In genomic region chr11:33162998-33163506, GRCm38 (mm10) we compare ENCODE assay signal across 8 mouse cellular contexts. TPM values are rescaled to one million over a fixed set of nuclear protein-coding genes. Genes with fewer than 3 reads are reported as not detected.
DNase-seq lines count a peak whose midpoint lies in the region; ATAC-seq and TF ChIP-seq lines count a peak whose summit lies in the region.

Gene Npm1, minus strand, starts transcription at chr11:33163206.

- peak; percentile 95 for ATAC-seq in heart, embryonic 11.5 days (replicated peaks; ENCODE audit: insufficient number of reproducible peaks, low FRiP score, low TSS enrichment)
- peak; percentile 97 for ATAC-seq in kidney, embryonic 16.5 days (ENCODE audit: low FRiP score, low TSS enrichment)

- H3ac ChIP-seq in C2C12 (ENCODE audit: control insufficient read depth, insufficient read length, low read depth): peak within 1 kb of the TSS; percentile 99
- H3ac ChIP-seq in myocyte (ENCODE audit: control insufficient read depth, insufficient read length): peak within 1 kb of the TSS; percentile 56

- H3K27me3 ChIP-seq in C2C12 (ENCODE audit: control insufficient read depth, insufficient read depth, insufficient read length) (no peaks in the 10 kb centered on the region), myocyte (ENCODE audit: control insufficient read depth, insufficient read depth, insufficient read length) (peaks cover 5% of the 10 kb centered on the region)
- H3K27me3 ChIP-seq in erythroblast, embryonic 14.5 days (ENCODE audit: control insufficient read depth): peaks cover 10% of the 10 kb centered on the region
- H3K27me3 ChIP-seq in heart, embryonic 11.5 days (ENCODE audit: control insufficient read depth, insufficient read depth, low read length): no peaks in the 10 kb centered on the region
- no peaks in the 10 kb centered on the region for H3K27me3 ChIP-seq in kidney, embryonic 16.5 days (ENCODE audit: insufficient read depth, low read length)
- H3K27me3 ChIP-seq in liver, adult 2 months (ENCODE audit: control insufficient read depth, insufficient read depth, low read length): no peaks in the 10 kb centered on the region
- no peaks in the 10 kb centered on the region for H3K27me3 ChIP-seq in splenic B cell, adult 2 months (ENCODE audit: control insufficient read depth, insufficient read depth, low read length, poor library complexity, severe bottlenecking)

- H3K4me3 ChIP-seq in C2C12 (ENCODE audit: insufficient read depth, poor library complexity, severe bottlenecking): peak within 1 kb of the TSS; percentile 99
- H3K4me3 ChIP-seq in erythroblast, embryonic 14.5 days (replicated peaks): peak within 1 kb of the TSS; percentile 95
- peak within 1 kb of the TSS; percentile 97 for H3K4me3 ChIP-seq in heart, embryonic 11.5 days (ENCODE audit: low read depth, low read length)
- peak within 1 kb of the TSS; percentile 100 for H3K4me3 ChIP-seq in kidney, embryonic 16.5 days (ENCODE audit: low read length)
- peak within 1 kb of the TSS; percentile 67 for H3K4me3 ChIP-seq in liver, adult 2 months (ENCODE audit: insufficient read depth, low read depth, low read length)
- peak within 1 kb of the TSS; percentile 99 for H3K4me3 ChIP-seq in myocyte

- peak; percentile 100 for DNase-seq in brain, embryonic 14.5 days (ENCODE audit: low read depth)
- DNase-seq in liver, adult 2 months (ENCODE audit: extremely low read depth, low read depth, low spot score): peak; percentile 93
- peak; percentile 100 for DNase-seq in splenic B cell, adult 2 months (ENCODE audit: low read depth, low spot score)

- peak; percentile 76; the same call in 1 of the 2 replicates for TF ChIP-seq POLR2A in brain, embryonic 14.5 days (IDR thresholded peaks at IDR 0.05; ENCODE audit: borderline replicate concordance, extremely low read depth, insufficient read depth, insufficient read length, poor library complexity, severe bottlenecking)
- TF ChIP-seq POLR2A in liver, adult 2 months (IDR thresholded peaks at IDR 0.05; ENCODE audit: extremely low read depth, insufficient read depth, low read length): peak; percentile 96
- TF ChIP-seq POLR2A in myocyte (IDR thresholded peaks at IDR 0.05; ENCODE audit: insufficient read length, low read depth): peak; percentile 92

- H3K36me3 ChIP-seq in C2C12 (ENCODE audit: control insufficient read depth, insufficient read depth) (peaks cover 40% of the 10 kb centered on the region), myocyte (ENCODE audit: control insufficient read depth, insufficient read depth) (peaks cover 38% of the 10 kb centered on the region)
- H3K36me3 ChIP-seq in erythroblast, embryonic 14.5 days (ENCODE audit: control insufficient read depth): peaks cover 36% of the 10 kb centered on the region
- H3K36me3 ChIP-seq in heart, embryonic 11.5 days (ENCODE audit: control insufficient read depth, insufficient read depth, low read length): peaks cover 9% of the 10 kb centered on the region; the same call in 1 of the 2 replicates
- H3K36me3 ChIP-seq in kidney, embryonic 16.5 days (ENCODE audit: insufficient read depth, low read length): peaks cover 23% of the 10 kb centered on the region
- H3K36me3 ChIP-seq in liver, adult 2 months (ENCODE audit: control insufficient read depth, insufficient read depth, low read length): peaks cover 16% of the 10 kb centered on the region
- peaks cover 7% of the 10 kb centered on the region; the same call in 1 of the 2 replicates for H3K36me3 ChIP-seq in splenic B cell, adult 2 months (ENCODE audit: control insufficient read depth, insufficient read depth, low read length, poor library complexity, severe bottlenecking)

- peaks cover 26% of the 10 kb centered on the region for H3K4me1 ChIP-seq in erythroblast, embryonic 14.5 days (ENCODE audit: control insufficient read depth)
- H3K4me1 ChIP-seq in heart, embryonic 11.5 days (ENCODE audit: control insufficient read depth, insufficient read depth, low read length): peaks cover 7% of the 10 kb centered on the region; the same call in 1 of the 2 replicates
- H3K4me1 ChIP-seq in kidney, embryonic 16.5 days (ENCODE audit: insufficient read depth, low read length): peaks cover 15% of the 10 kb centered on the region; the same call in 1 of the 2 replicates
- peaks cover 6% of the 10 kb centered on the region; the same call in 1 of the 2 replicates for H3K4me1 ChIP-seq in liver, adult 2 months (ENCODE audit: control insufficient read depth, insufficient read depth, low read length)

- peak within 1 kb of the TSS; percentile 96 for H3K27ac ChIP-seq in heart, embryonic 11.5 days (ENCODE audit: low read depth, low read length)
- H3K27ac ChIP-seq in kidney, embryonic 16.5 days (ENCODE audit: low read length): peak within 1 kb of the TSS; percentile 94
- peak within 1 kb of the TSS; percentile 65 for H3K27ac ChIP-seq in liver, adult 2 months (replicated peaks; ENCODE audit: insufficient read depth, low read depth, low read length)

- 3% methylated on average over 49 of the region's 49 CpGs for WGBS in heart, embryonic 11.5 days (ENCODE audit: insufficient replicate concordance)
- 2% methylated on average over 48 of the region's 49 CpGs for WGBS in kidney, embryonic 16.5 days
- WGBS in liver, adult 2 months: 2% methylated on average over 49 of the region's 49 CpGs

- peak within 1 kb of the TSS; percentile 78 for H3K4me2 ChIP-seq in heart, embryonic 11.5 days
- H3K4me2 ChIP-seq in kidney, embryonic 16.5 days (replicated peaks; ENCODE audit: low read depth, low read length): peak within 1 kb of the TSS; percentile 65
- peak within 1 kb of the TSS; percentile 90 for H3K4me2 ChIP-seq in myocyte (ENCODE audit: low read depth)

- peaks cover 48% of the 10 kb centered on the region for H3K79me3 ChIP-seq in C2C12 (ENCODE audit: low read depth)

- peak within 1 kb of the TSS; percentile 97 for H3K9ac ChIP-seq in heart, embryonic 11.5 days (ENCODE audit: low read depth, low read length)
- H3K9ac ChIP-seq in kidney, embryonic 16.5 days (replicated peaks; ENCODE audit: low read length): peak within 1 kb of the TSS; percentile 99
- peak within 1 kb of the TSS; percentile 72 for H3K9ac ChIP-seq in liver, adult 2 months (ENCODE audit: low read depth, low read length)

- H3K9me3 ChIP-seq in erythroblast, embryonic 14.5 days (ENCODE audit: control insufficient read depth, low read length): no peaks in the 10 kb centered on the region
- H3K9me3 ChIP-seq in heart, embryonic 11.5 days (replicated peaks; ENCODE audit: control insufficient read depth, low read length): no peaks in the 10 kb centered on the region
- H3K9me3 ChIP-seq in kidney, embryonic 16.5 days (ENCODE audit: low read length): no peaks in the 10 kb centered on the region

- no peak for TF ChIP-seq CTCF in C2C12 (IDR thresholded peaks at IDR 0.05; ENCODE audit: control insufficient read depth, insufficient read depth, insufficient read length)
- TF ChIP-seq CTCF in brain, embryonic 14.5 days (IDR thresholded peaks at IDR 0.05; ENCODE audit: borderline replicate concordance, extremely low read depth, insufficient read depth, insufficient read length): no peak
- no peak for TF ChIP-seq CTCF in liver, adult 2 months (IDR thresholded peaks at IDR 0.05; ENCODE audit: low read depth, low read length)

- H3K79me2 ChIP-seq in C2C12 (ENCODE audit: control insufficient read depth, insufficient read depth) (peaks cover 50% of the 10 kb centered on the region), myocyte (ENCODE audit: control insufficient read depth, insufficient read depth) (peaks cover 49% of the 10 kb centered on the region)
- peaks cover 6% of the 10 kb centered on the region; the same call in 1 of the 2 replicates for H3K79me2 ChIP-seq in liver, adult 2 months (ENCODE audit: control insufficient read depth, insufficient read depth, low read length)

TF ChIP-seq in C2C12, 6 proteins besides CTCF, POLR2A, EP300 and RAD21:
- TF ChIP-seq USF1 (IDR thresholded peaks at IDR 0.05; ENCODE audit: low read depth) (no peak), MAX (IDR thresholded peaks at IDR 0.05) (peak; percentile 27)

TF ChIP-seq in myocyte, 11 proteins besides CTCF, POLR2A, EP300 and RAD21:
- TF ChIP-seq SRF (IDR thresholded peaks at IDR 0.05; ENCODE audit: control insufficient read depth, insufficient read length, low read depth) (peak; percentile 28), POLR2AphosphoS2 (IDR thresholded peaks at IDR 0.05; ENCODE audit: insufficient read length, low read depth) (peak; percentile 96), E2F4 (IDR thresholded peaks at IDR 0.05; ENCODE audit: insufficient read depth) (no peak)

RNA-seq across cellular contexts. Expression of gene Npm1, which starts in this region (rescaled TPM):
- 702 TPM for polyA plus RNA-seq in C2C12 (2012; fragmentation: generic; extraction: Trizol)
- 459 and 569 TPM in 2 replicates for polyA plus RNA-seq in brain, embryonic 14.5 days (2012; rRNA removed)
- polyA plus RNA-seq in erythroblast, embryonic 14.5 days (2012): 4.4 and 5.8 TPM in 2 replicates
- polyA plus RNA-seq in heart, embryonic 11.5 days (2014; fragmentation: Nextera tagmentation; extraction: Ambion mirVana): 632 and 689 TPM in 2 replicates
- polyA plus RNA-seq in kidney, embryonic 16.5 days (2015; fragmentation: Nextera tagmentation; extraction: Ambion mirVana): 999 and 1,010 TPM in 2 replicates
- total RNA-seq in liver, adult 2 months (2014; rRNA removed): 160 and 197 TPM in 2 replicates
- polyA plus RNA-seq in liver, adult 2 months (2012; rRNA removed): 22.0 and 25.4 TPM in 2 replicates
- 244 TPM for polyA plus RNA-seq in myocyte (2012; fragmentation: generic; extraction: Trizol)

Comparison
In these comparisons a context has a peak if more than half of its experiments do, and no peak if none do; other contexts are left out.
1. Peak in every context shown above with its lines: DNase-seq, ATAC-seq, H3K4me3 ChIP-seq and H3K27ac ChIP-seq.